Mouse (Mus musculus) MEL (cell line): ENCODE measurements at regions not wholly inside any gene's neighbourhood (a gene's known extent, or its start where the extent isn't known, plus 50 kb on each side); places are given as distances from the start of the nearest gene placed in this dataset.
A peak's percentile ranks its signal among the peaks of the same experiment; 100 is the strongest.

Experiments used
- DNase-seq: peaks from one replicate; pipeline ENCODE4 v3.0.0; 2011; ENCODE audit warnings: low read depth, low spot score
- H3K27ac ChIP-seq: 2 replicates; pipeline ENCODE4 v1.5.1; 2012; ENCODE audit warnings: low read depth, mild to moderate bottlenecking, control low read depth, low read length, moderate library complexity; ENCODE audit not compliant: control insufficient read depth
- H3K27me3 ChIP-seq, 2 experiments: fragments of 150-350 bp in 1 of 2; sonication (generic) in 1 of 2; 2 replicates each; pipeline ENCODE4 v1.6.1; 2012; ENCODE audit warnings: low read length in 2 of 2, mild to moderate bottlenecking in 2 of 2, improper control_type of control experiment in 1 of 2, moderate library complexity in 1 of 2; ENCODE audit not compliant: insufficient read depth in 2 of 2, control insufficient read depth in 1 of 2
- H3K36me3 ChIP-seq, 2 experiments: 2 replicates each; pipeline ENCODE4 v1.6.1; 2012 to 2014; ENCODE audit warnings: low read length in 2 of 2, improper control_type of control experiment in 1 of 2, inconsistent platforms in 1 of 2, mild to moderate bottlenecking in 1 of 2; ENCODE audit not compliant: insufficient read depth in 2 of 2, control insufficient read depth in 1 of 2
- H3K4me1 ChIP-seq, 2 experiments: fragments of 150-350 bp in 1 of 2; sonication (generic) in 1 of 2; 2 replicates each; pipeline ENCODE4 v1.6.1; 2012; ENCODE audit warnings: low read length in 2 of 2, improper control_type of control experiment in 1 of 2, mild to moderate bottlenecking in 1 of 2; ENCODE audit not compliant: insufficient read depth in 2 of 2, control insufficient read depth in 1 of 2
- H3K4me3 ChIP-seq, 2 experiments: fragments of 150-350 bp in 1 of 2; sonication (generic) in 1 of 2; 2 replicates each; pipeline ENCODE4 v1.5.1; 2012; ENCODE audit warnings: low read depth in 2 of 2, low read length in 2 of 2, mild to moderate bottlenecking in 2 of 2, moderate library complexity in 2 of 2, control low read depth in 1 of 2, improper control_type of control experiment in 1 of 2; ENCODE audit not compliant: control insufficient read depth in 1 of 2, insufficient read depth in 1 of 2
- H3K79me2 ChIP-seq: 2 replicates; pipeline ENCODE4 v1.6.1; 2012; ENCODE audit warnings: mild to moderate bottlenecking, low read length, moderate library complexity; ENCODE audit not compliant: control insufficient read depth, poor library complexity, insufficient read depth
- H3K9ac ChIP-seq: 2 replicates; pipeline ENCODE4 v1.6.1; 2012; ENCODE audit warnings: low read depth, mild to moderate bottlenecking, control low read depth, low read length, moderate library complexity; ENCODE audit not compliant: control insufficient read depth, poor library complexity, severe bottlenecking
- H3K9me3 ChIP-seq: fragments of 150-350 bp; sonication (generic); replicated peaks from 2 replicates; pipeline ENCODE4 v1.6.1; 2012; ENCODE audit warnings: mild to moderate bottlenecking, low read length, improper control_type of control experiment, moderate library complexity; ENCODE audit not compliant: insufficient read depth
- BHLHE40 ChIP-seq: IDR thresholded peaks from 2 replicates; pipeline ENCODE4 v1.6.1; 2012; ENCODE audit warnings: low read depth, mild to moderate bottlenecking, inconsistent platforms, low read length, improper control_type of control experiment, borderline replicate concordance
- CHD1 ChIP-seq: IDR thresholded peaks from 2 replicates; pipeline ENCODE4 v1.6.1; 2012; ENCODE audit warnings: low read depth, mild to moderate bottlenecking, inconsistent platforms, low read length, improper control_type of control experiment
- CTCF ChIP-seq, 3 experiments: IDR thresholded peaks in 2 of 3; conservative IDR thresholded peaks in 1 of 3; 2 replicates each; pipeline ENCODE4 v1.5.1; 2011 to 2012; ENCODE audit warnings: low read length in 3 of 3, low read depth in 2 of 3, mild to moderate bottlenecking in 2 of 3, improper control_type of control experiment in 1 of 3, inconsistent platforms in 1 of 3, mixed read lengths in 1 of 3, moderate library complexity in 1 of 3; ENCODE audit not compliant: control insufficient read depth in 1 of 3, insufficient read depth in 1 of 3, poor library complexity in 1 of 3, severe bottlenecking in 1 of 3
- E2F4 ChIP-seq: IDR thresholded peaks from 2 replicates; pipeline ENCODE4 v1.6.1; 2011; ENCODE audit warnings: low read depth, low read length, improper control_type of control experiment, borderline replicate concordance
- ELF1 ChIP-seq: IDR thresholded peaks from 2 replicates; pipeline ENCODE4 v1.6.1; 2014; ENCODE audit warnings: low read depth, mild to moderate bottlenecking, inconsistent platforms, low read length, improper control_type of control experiment, moderate library complexity
- EP300 ChIP-seq, 2 experiments: IDR thresholded peaks; 2 replicates each; pipeline ENCODE4 v1.6.1; 2011; ENCODE audit warnings: improper control_type of control experiment in 2 of 2, low read length in 2 of 2, low read depth in 1 of 2, mild to moderate bottlenecking in 1 of 2
- ETS1 ChIP-seq: IDR thresholded peaks from 2 replicates; pipeline ENCODE4 v1.6.1; 2012; ENCODE audit warnings: low read depth, mild to moderate bottlenecking, inconsistent platforms, low read length, improper control_type of control experiment, moderate library complexity
- GABPA ChIP-seq: IDR thresholded peaks from 2 replicates; pipeline ENCODE4 v1.6.1; 2012; ENCODE audit warnings: low read depth, mild to moderate bottlenecking, inconsistent platforms, low read length, improper control_type of control experiment, moderate library complexity
- HCFC1 ChIP-seq: IDR thresholded peaks from 2 replicates; pipeline ENCODE4 v1.6.1; 2012; ENCODE audit warnings: low read depth, mild to moderate bottlenecking, inconsistent platforms, low read length, improper control_type of control experiment, moderate library complexity
- KAT2A ChIP-seq: conservative IDR thresholded peaks from 2 replicates; pipeline ENCODE4 v1.6.1; 2012; ENCODE audit warnings: low read depth, low read length, improper control_type of control experiment, inconsistent platforms
- MAFK ChIP-seq: IDR thresholded peaks from 2 replicates; pipeline ENCODE4 v1.6.1; 2011; ENCODE audit warnings: low read depth, mild to moderate bottlenecking, low read length, improper control_type of control experiment, borderline replicate concordance
- MAX ChIP-seq: IDR thresholded peaks from 2 replicates; pipeline ENCODE4 v1.6.1; 2011; ENCODE audit warnings: low read length, improper control_type of control experiment
- MAZ ChIP-seq: IDR thresholded peaks from 2 replicates; pipeline ENCODE4 v1.6.1; 2012; ENCODE audit warnings: low read depth, mild to moderate bottlenecking, inconsistent platforms, low read length, improper control_type of control experiment
- MEF2A ChIP-seq: IDR thresholded peaks from 2 replicates; pipeline ENCODE4 v1.6.1; 2014; ENCODE audit warnings: low read depth, mild to moderate bottlenecking, inconsistent platforms, low read length, improper control_type of control experiment; ENCODE audit not compliant: poor library complexity, insufficient replicate concordance, severe bottlenecking; ENCODE audit errors: extremely low read depth
- MYB ChIP-seq: IDR thresholded peaks from 2 replicates; pipeline ENCODE4 v1.6.1; 2011; ENCODE audit warnings: mild to moderate bottlenecking, low read depth, low read length, improper control_type of control experiment
- MYC ChIP-seq: IDR thresholded peaks from 2 replicates; pipeline ENCODE4 v1.6.1; 2011; ENCODE audit warnings: low read depth, mild to moderate bottlenecking, low read length, improper control_type of control experiment, moderate library complexity
- NRF1 ChIP-seq: IDR thresholded peaks from 2 replicates; pipeline ENCODE4 v1.6.1; 2014; ENCODE audit warnings: low read depth, mild to moderate bottlenecking, inconsistent platforms, low read length, improper control_type of control experiment, moderate library complexity; ENCODE audit not compliant: poor library complexity, insufficient read depth, severe bottlenecking
- POLR2A ChIP-seq, 2 experiments: IDR thresholded peaks; 2 replicates each; pipeline ENCODE4 v1.6.1; 2011 to 2012; ENCODE audit warnings: low read length in 2 of 2, mild to moderate bottlenecking in 2 of 2, control low read depth in 1 of 2, improper control_type of control experiment in 1 of 2, low read depth in 1 of 2, moderate library complexity in 1 of 2; ENCODE audit not compliant: control insufficient read depth in 1 of 2, insufficient read depth in 1 of 2, poor library complexity in 1 of 2
- POLR2AphosphoS2 ChIP-seq: IDR thresholded peaks from 2 replicates; pipeline ENCODE4 v1.6.1; 2011; ENCODE audit warnings: low read length, improper control_type of control experiment
- POLR2AphosphoS5 ChIP-seq: IDR thresholded peaks from 2 replicates; pipeline ENCODE4 v1.6.1; 2012; ENCODE audit warnings: low read depth, borderline replicate concordance, mild to moderate bottlenecking, inconsistent platforms, low read length, moderate library complexity, mixed read lengths
- SIN3A ChIP-seq: IDR thresholded peaks from 2 replicates; pipeline ENCODE4 v1.6.1; 2012; ENCODE audit warnings: low read length, improper control_type of control experiment, inconsistent platforms
- SMC3 ChIP-seq: IDR thresholded peaks from 2 replicates; pipeline ENCODE4 v1.6.1; 2011; ENCODE audit warnings: low read depth, low read length, improper control_type of control experiment
- TAL1 ChIP-seq: IDR thresholded peaks from 2 replicates; pipeline ENCODE4 v1.6.1; 2012; ENCODE audit warnings: mild to moderate bottlenecking, inconsistent platforms, low read length, moderate library complexity, mixed read lengths
- TBP ChIP-seq: IDR thresholded peaks from 2 replicates; pipeline ENCODE4 v1.8.0; 2011; ENCODE audit warnings: low read depth, low read length, improper control_type of control experiment
- TCF12 ChIP-seq: IDR thresholded peaks from 2 replicates; pipeline ENCODE4 v1.6.1; 2014; ENCODE audit warnings: low read depth, mild to moderate bottlenecking, inconsistent platforms, low read length, improper control_type of control experiment, moderate library complexity
- UBTF ChIP-seq: IDR thresholded peaks from 2 replicates; pipeline ENCODE4 v1.6.1; 2012; ENCODE audit warnings: low read depth, mild to moderate bottlenecking, inconsistent platforms, low read length, improper control_type of control experiment, moderate library complexity, borderline replicate concordance; ENCODE audit not compliant: insufficient read depth
- USF1 ChIP-seq: IDR thresholded peaks from 2 replicates; pipeline ENCODE4 v1.6.1; 2014; ENCODE audit warnings: low read depth, mild to moderate bottlenecking, inconsistent platforms, low read length, improper control_type of control experiment, moderate library complexity
- USF2 ChIP-seq, 2 experiments: IDR thresholded peaks; 2 replicates each; pipeline ENCODE4 v1.6.1; 2011 to 2012; ENCODE audit warnings: improper control_type of control experiment in 2 of 2, low read length in 2 of 2, borderline replicate concordance in 1 of 2, inconsistent platforms in 1 of 2, low read depth in 1 of 2, mild to moderate bottlenecking in 1 of 2; ENCODE audit not compliant: insufficient read depth in 1 of 2
- ZMIZ1 ChIP-seq: IDR thresholded peaks from 2 replicates; pipeline ENCODE4 v1.6.1; 2012; ENCODE audit warnings: low read depth, mild to moderate bottlenecking, inconsistent platforms, low read length, improper control_type of control experiment, moderate library complexity

- DNase-seq, result peak; percentile 23
- H3K9ac ChIP-seq, result no peak overlapping the region
- H3K27ac ChIP-seq, result no peak overlapping the region
- no peaks in the 10 kb centered on the region for H3K36me3 ChIP-seq
- no peaks in the 10 kb centered on the region for H3K79me2 ChIP-seq
- no peaks in the 10 kb centered on the region; a peak in 1 of 4 replicates for H3K27me3 ChIP-seq
- peaks cover 0 to 4% of the 10 kb centered on the region in 2 experiments; a peak in 1 of 4 replicates for H3K4me1 ChIP-seq
- no peaks in the 10 kb centered on the region for H3K9me3 ChIP-seq
- H3K4me3 ChIP-seq, result no peak overlapping the region
- TF ChIP-seq POLR2AphosphoS2 (no peak), POLR2AphosphoS5 (no peak), UBTF (no peak), TBP (no peak), USF1 (no peak), SMC3 (no peak), BHLHE40 (no peak), POLR2A (IDR thresholded peaks at IDR 0.05; ENCODE audit: control insufficient read depth in 1 of 2, insufficient read depth in 1 of 2, low read depth in 1 of 2, low read length in 2 of 2, poor library complexity in 1 of 2) (no peak)
- TF ChIP-seq, all 39 proteins: peak for 0
These were observed 500.4 kb upstream of the Gm765 start for GRCm38 (mm10) chr6:98842924-98843323.

GRCm38 (mm10) chr6:98833922-98834321 lies 491.4 kb upstream of the Gm765 start:
- peak; percentile 73 for DNase-seq
- Histone ChIP-seq H3K36me3 (peaks cover 0 to 6% of the 10 kb centered on the region in 2 experiments; a peak in 1 of 4 replicates), H3K79me2 (no peaks in the 10 kb centered on the region), H3K9me3 (no peaks in the 10 kb centered on the region), H3K4me1 (peaks cover 0 to 4% of the 10 kb centered on the region in 2 experiments; a peak in 2 of 4 replicates), H3K9ac (no peak overlapping the region), H3K4me3 (no peak overlapping the region), H3K27ac (no peak overlapping the region), H3K27me3 (no peaks in the 10 kb centered on the region)
- no peak for TF ChIP-seq MAX
- TF ChIP-seq GABPA, result no peak
- TF ChIP-seq ZMIZ1, result no peak
- no peak for TF ChIP-seq CHD1
- no peak for TF ChIP-seq MYB
- TF ChIP-seq UBTF, result no peak
- peak; percentile 17; the same call in 1 of the 2 replicates for TF ChIP-seq SIN3A
- TF ChIP-seq TBP, result no peak
- TF ChIP-seq TAL1, result peak; percentile 55
- peak; percentile 94 for TF ChIP-seq TCF12
- no peak for TF ChIP-seq POLR2AphosphoS2
- TF ChIP-seq POLR2A (IDR thresholded peaks at IDR 0.05; ENCODE audit: control insufficient read depth in 1 of 2, insufficient read depth in 1 of 2, low read depth in 1 of 2, low read length in 2 of 2, poor library complexity in 1 of 2), result no peak
- peak; percentile 47; the same call in 1 of the 2 replicates for TF ChIP-seq ELF1
- TF ChIP-seq USF2 (IDR thresholded peaks at IDR 0.05; ENCODE audit: borderline replicate concordance in 1 of 2, insufficient read depth in 1 of 2, low read depth in 1 of 2, low read length in 2 of 2), result no peak
- no peak for TF ChIP-seq KAT2A
- TF ChIP-seq MEF2A, result no peak
- TF ChIP-seq CTCF (IDR thresholded peaks at IDR 0.05 in 2 of 3, conservative IDR thresholded peaks at IDR 0.05 in 1 of 3; ENCODE audit: control insufficient read depth in 1 of 3, insufficient read depth in 1 of 3, low read depth in 2 of 3, low read length in 3 of 3, poor library complexity in 1 of 3, severe bottlenecking in 1 of 3), result no peak
- peak; percentile 92 to 95 for TF ChIP-seq EP300 (IDR thresholded peaks at IDR 0.05; ENCODE audit: low read depth in 1 of 2, low read length in 2 of 2)
- TF ChIP-seq BHLHE40, result no peak
- TF ChIP-seq MAFK, result no peak
- TF ChIP-seq MYC, result peak; percentile 57
- no peak for TF ChIP-seq USF1
- no peak for TF ChIP-seq POLR2AphosphoS5
- TF ChIP-seq NRF1, result no peak
- TF ChIP-seq E2F4, result no peak
- TF ChIP-seq HCFC1, result peak; percentile 44; the same call in 1 of the 2 replicates
- peak; percentile 61 for TF ChIP-seq ETS1
- TF ChIP-seq MAZ, result no peak
